Mouse (Mus musculus): Measurements from ENCODE around the gene Il13ra1. TPM values are rescaled to one million over a fixed set of nuclear protein-coding genes. Genes with fewer than 3 reads are reported as not detected.

Il13ra1 gene
- polyA plus RNA-seq, 1 experiment, result 3.9 TPM

DNA sequence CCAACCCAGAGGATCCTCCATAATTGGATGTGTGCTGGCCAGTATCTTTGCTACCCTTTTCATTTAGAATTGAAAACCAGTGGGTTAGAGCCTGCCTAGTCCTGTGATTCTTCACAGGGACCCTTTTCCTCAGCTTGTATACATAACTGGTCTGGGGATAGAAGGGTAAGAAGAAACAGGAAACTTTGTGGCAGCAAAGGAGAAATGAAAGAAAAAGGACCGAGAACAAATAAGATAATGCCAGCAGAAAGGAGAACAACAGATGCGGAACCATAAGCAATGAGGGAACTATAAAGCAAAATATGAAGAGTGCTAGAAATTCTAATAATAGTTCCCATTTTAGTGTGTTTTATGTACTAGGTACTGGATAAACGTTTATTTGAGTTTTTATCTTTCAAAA lies 10.6 kb upstream of the Il13ra1 start:
- H3K27me3 ChIP-seq (ENCODE audit: control insufficient read depth, insufficient read depth, low read length, poor library complexity, severe bottlenecking), result no peaks in the 10 kb centered on the region
- H3K36me3 ChIP-seq (ENCODE audit: control insufficient read depth, insufficient read depth, low read length, poor library complexity, severe bottlenecking), result no peaks in the 10 kb centered on the region
- no peaks in the 10 kb centered on the region for H3K9me3 ChIP-seq (replicated peaks; ENCODE audit: control insufficient read depth, insufficient read depth, low read length, poor library complexity, severe bottlenecking)
- no peak for TF ChIP-seq POLR2A (IDR thresholded peaks at IDR 0.05; ENCODE audit: insufficient read depth, low read length)
- TF ChIP-seq CTCF (IDR thresholded peaks at IDR 0.05; ENCODE audit: low read depth, low read length), result no peak
- H3K27ac ChIP-seq (ENCODE audit: insufficient read depth, low read length), result no peak overlapping the region
- H3K4me1 ChIP-seq (ENCODE audit: control insufficient read depth, insufficient read depth, low read length), result no peaks in the 10 kb centered on the region
- H3K4me3 ChIP-seq (ENCODE audit: low read depth, low read length), result no peak overlapping the region
- H3K9ac ChIP-seq (ENCODE audit: low read depth, poor library complexity, severe bottlenecking), result no peak overlapping the region

DNA sequence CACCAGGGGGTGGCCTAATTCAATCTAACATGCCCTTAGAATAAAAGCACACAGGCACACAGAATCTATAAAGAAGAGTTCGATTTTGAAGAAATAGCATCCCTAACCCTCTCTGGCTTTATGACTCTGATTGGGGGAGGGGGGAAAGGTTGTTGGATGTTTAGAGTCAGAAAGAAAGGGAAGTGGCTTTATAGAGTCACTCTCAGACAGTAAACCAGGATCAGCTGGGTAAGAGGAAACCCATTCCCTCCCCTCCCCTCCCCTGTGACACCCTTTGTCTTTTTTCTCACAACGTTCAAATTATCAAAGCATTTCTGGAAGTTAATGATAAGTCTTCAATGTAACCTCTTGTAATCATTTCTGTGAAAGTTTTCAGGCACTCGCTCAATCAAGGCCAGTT lies 3.3 kb upstream of the Il13ra1 start:
- Histone ChIP-seq H3K4me3 (ENCODE audit: low read depth, low read length) (no peak overlapping the region), H3K4me1 (ENCODE audit: control insufficient read depth, insufficient read depth, low read length) (no peaks in the 10 kb centered on the region), H3K9me3 (replicated peaks; ENCODE audit: control insufficient read depth, insufficient read depth, low read length, poor library complexity, severe bottlenecking) (no peaks in the 10 kb centered on the region), H3K27ac (ENCODE audit: insufficient read depth, low read length) (no peak overlapping the region), H3K27me3 (ENCODE audit: control insufficient read depth, insufficient read depth, low read length, poor library complexity, severe bottlenecking) (no peaks in the 10 kb centered on the region), H3K36me3 (ENCODE audit: control insufficient read depth, insufficient read depth, low read length, poor library complexity, severe bottlenecking) (no peaks in the 10 kb centered on the region), H3K9ac (ENCODE audit: low read depth, poor library complexity, severe bottlenecking) (no peak overlapping the region)
- TF ChIP-seq CTCF (IDR thresholded peaks at IDR 0.05; ENCODE audit: low read depth, low read length) (no peak), POLR2A (IDR thresholded peaks at IDR 0.05; ENCODE audit: insufficient read depth, low read length) (no peak)

- no peaks in the 10 kb centered on the region for H3K36me3 ChIP-seq (ENCODE audit: control insufficient read depth, insufficient read depth, low read length, poor library complexity, severe bottlenecking)
- peak overlapping the region; percentile 69 for H3K4me3 ChIP-seq (ENCODE audit: low read depth, low read length)
- no peak overlapping the region for H3K27ac ChIP-seq (ENCODE audit: insufficient read depth, low read length)
- no peak for TF ChIP-seq POLR2A (IDR thresholded peaks at IDR 0.05; ENCODE audit: insufficient read depth, low read length)
- no peak for TF ChIP-seq EP300 (IDR thresholded peaks at IDR 0.05; ENCODE audit: insufficient read depth, low read depth, low read length)
- no peak for TF ChIP-seq CTCF (IDR thresholded peaks at IDR 0.05; ENCODE audit: low read depth, low read length)
- H3K9ac ChIP-seq (ENCODE audit: low read depth, poor library complexity, severe bottlenecking), result peak overlapping the region; percentile 53
- no peaks in the 10 kb centered on the region for H3K9me3 ChIP-seq (replicated peaks; ENCODE audit: control insufficient read depth, insufficient read depth, low read length, poor library complexity, severe bottlenecking)
- no peaks in the 10 kb centered on the region for H3K4me1 ChIP-seq (ENCODE audit: control insufficient read depth, insufficient read depth, low read length)
- H3K27me3 ChIP-seq (ENCODE audit: control insufficient read depth, insufficient read depth, low read length, poor library complexity, severe bottlenecking), result no peaks in the 10 kb centered on the region
Observed at GRCm38 (mm10) chrX:36112422-36112750, 476 bp downstream of the Il13ra1 start.

- Histone ChIP-seq H3K27ac (ENCODE audit: insufficient read depth, low read length) (no peak overlapping the region), H3K4me3 (ENCODE audit: low read depth, low read length) (no peak overlapping the region), H3K9me3 (replicated peaks; ENCODE audit: control insufficient read depth, insufficient read depth, low read length, poor library complexity, severe bottlenecking) (no peaks in the 10 kb centered on the region), H3K9ac (ENCODE audit: low read depth, poor library complexity, severe bottlenecking) (no peak overlapping the region), H3K4me1 (ENCODE audit: control insufficient read depth, insufficient read depth, low read length) (no peaks in the 10 kb centered on the region), H3K27me3 (ENCODE audit: control insufficient read depth, insufficient read depth, low read length, poor library complexity, severe bottlenecking) (no peaks in the 10 kb centered on the region), H3K36me3 (ENCODE audit: control insufficient read depth, insufficient read depth, low read length, poor library complexity, severe bottlenecking) (no peaks in the 10 kb centered on the region)
- TF ChIP-seq POLR2A (IDR thresholded peaks at IDR 0.05; ENCODE audit: insufficient read depth, low read length) (no peak), EP300 (IDR thresholded peaks at IDR 0.05; ENCODE audit: insufficient read depth, low read depth, low read length) (no peak), CTCF (IDR thresholded peaks at IDR 0.05; ENCODE audit: low read depth, low read length) (no peak)
Observed at GRCm38 (mm10) chrX:36115171-36115570, 3.3 kb downstream of the Il13ra1 start.

DNA sequence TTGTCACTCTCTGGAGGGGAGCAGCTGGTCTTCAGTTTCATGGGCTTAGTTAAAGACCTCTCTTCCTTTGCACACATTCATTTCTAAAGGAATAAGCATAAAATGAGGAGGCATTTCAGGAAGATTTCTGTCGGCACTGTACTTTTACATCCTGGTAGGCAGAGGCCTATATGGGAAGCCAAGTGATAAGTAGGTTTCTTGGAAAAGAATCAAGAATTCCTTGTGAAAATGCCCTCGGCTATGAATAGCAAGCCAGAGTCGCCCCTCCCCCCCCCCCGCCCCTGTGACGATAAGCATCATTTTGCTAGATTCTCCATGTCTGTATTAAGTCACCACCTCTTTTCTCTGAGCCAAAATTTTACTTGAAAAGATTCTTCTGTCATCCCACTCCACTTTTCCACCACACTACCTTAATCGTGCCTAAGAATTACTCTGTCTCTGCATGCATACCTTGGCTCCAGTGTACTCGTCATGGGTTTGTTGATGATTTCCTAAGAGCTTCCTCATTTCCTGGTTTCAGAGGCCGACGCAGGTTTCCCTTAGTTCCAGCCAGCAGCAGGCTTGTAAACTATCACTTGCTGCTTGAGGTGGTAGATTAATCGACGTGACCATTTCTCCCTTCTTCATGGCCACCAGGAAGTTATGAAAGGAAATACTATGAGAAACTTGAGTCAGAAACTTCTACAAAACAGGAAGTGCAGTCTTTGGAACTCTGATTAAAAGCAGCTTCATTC lies 17.3 kb downstream of the Il13ra1 start:
- Histone ChIP-seq H3K27ac (ENCODE audit: insufficient read depth, low read length) (no peak overlapping the region), H3K9ac (ENCODE audit: low read depth, poor library complexity, severe bottlenecking) (no peak overlapping the region), H3K4me3 (ENCODE audit: low read depth, low read length) (no peak overlapping the region), H3K36me3 (ENCODE audit: control insufficient read depth, insufficient read depth, low read length, poor library complexity, severe bottlenecking) (no peaks in the 10 kb centered on the region), H3K27me3 (ENCODE audit: control insufficient read depth, insufficient read depth, low read length, poor library complexity, severe bottlenecking) (no peaks in the 10 kb centered on the region), H3K4me1 (ENCODE audit: control insufficient read depth, insufficient read depth, low read length) (no peaks in the 10 kb centered on the region), H3K9me3 (replicated peaks; ENCODE audit: control insufficient read depth, insufficient read depth, low read length, poor library complexity, severe bottlenecking) (no peaks in the 10 kb centered on the region)
- no peak for TF ChIP-seq POLR2A (IDR thresholded peaks at IDR 0.05; ENCODE audit: insufficient read depth, low read length)
- TF ChIP-seq EP300 (IDR thresholded peaks at IDR 0.05; ENCODE audit: insufficient read depth, low read depth, low read length), result no peak
- TF ChIP-seq CTCF (IDR thresholded peaks at IDR 0.05; ENCODE audit: low read depth, low read length), result no peak

GRCm38 (mm10) chrX:36129771-36130108 lies 17.8 kb downstream of the Il13ra1 start:
- no peaks in the 10 kb centered on the region for H3K9me3 ChIP-seq (replicated peaks; ENCODE audit: control insufficient read depth, insufficient read depth, low read length, poor library complexity, severe bottlenecking)
- no peak overlapping the region for H3K9ac ChIP-seq (ENCODE audit: low read depth, poor library complexity, severe bottlenecking)
- no peak overlapping the region for H3K4me3 ChIP-seq (ENCODE audit: low read depth, low read length)
- no peaks in the 10 kb centered on the region for H3K27me3 ChIP-seq (ENCODE audit: control insufficient read depth, insufficient read depth, low read length, poor library complexity, severe bottlenecking)
- TF ChIP-seq EP300 (IDR thresholded peaks at IDR 0.05; ENCODE audit: insufficient read depth, low read depth, low read length) (no peak), POLR2A (IDR thresholded peaks at IDR 0.05; ENCODE audit: insufficient read depth, low read length) (no peak), CTCF (IDR thresholded peaks at IDR 0.05; ENCODE audit: low read depth, low read length) (no peak)
- H3K36me3 ChIP-seq (ENCODE audit: control insufficient read depth, insufficient read depth, low read length, poor library complexity, severe bottlenecking), result no peaks in the 10 kb centered on the region
- H3K27ac ChIP-seq (ENCODE audit: insufficient read depth, low read length), result no peak overlapping the region
- H3K4me1 ChIP-seq (ENCODE audit: control insufficient read depth, insufficient read depth, low read length), result no peaks in the 10 kb centered on the region

Measured in ES-Bruce4 (cell line).